Mouse (Mus musculus) testis, adult 2 months (tissue): Measurements from ENCODE around the gene Ctnna3.

Experiments used
- CTCF ChIP-seq: fragments of 200-500 bp; IDR thresholded peaks from 2 replicates; pipeline ENCODE4 v1.5.1; 2012; ENCODE audit warnings: low read depth, mild to moderate bottlenecking, inconsistent platforms, low read length, moderate library complexity; ENCODE audit not compliant: control insufficient read depth, insufficient read depth, insufficient replicate concordance
- POLR2A ChIP-seq: fragments of 200-500 bp; IDR thresholded peaks from 2 replicates; pipeline ENCODE4 v1.6.1; 2012; ENCODE audit warnings: low read depth, mild to moderate bottlenecking, inconsistent platforms, low read length, moderate library complexity; ENCODE audit not compliant: control insufficient read depth

- TF ChIP-seq POLR2A (no peak), CTCF (no peak)
Observed at GRCm38 (mm10) chr10:64083813-64084212, 653.9 kb downstream of the Ctnna3 start.
